Mouse (Mus musculus) kidney, postnatal 25 days (tissue): ENCODE measurements around the gene H60c.
"Not testable (repeated sequence)": the region's sequence is repeated elsewhere in the genome, so short reads cannot be mapped to it uniquely, and the experiment has no call there.

Experiments used
- DNase-seq, 2 experiments: peaks; one replicate each; pipeline ENCODE4 v3.0.0; 2021; ENCODE audit warnings: mixed read lengths in 2 of 2

H60c gene

DNA sequence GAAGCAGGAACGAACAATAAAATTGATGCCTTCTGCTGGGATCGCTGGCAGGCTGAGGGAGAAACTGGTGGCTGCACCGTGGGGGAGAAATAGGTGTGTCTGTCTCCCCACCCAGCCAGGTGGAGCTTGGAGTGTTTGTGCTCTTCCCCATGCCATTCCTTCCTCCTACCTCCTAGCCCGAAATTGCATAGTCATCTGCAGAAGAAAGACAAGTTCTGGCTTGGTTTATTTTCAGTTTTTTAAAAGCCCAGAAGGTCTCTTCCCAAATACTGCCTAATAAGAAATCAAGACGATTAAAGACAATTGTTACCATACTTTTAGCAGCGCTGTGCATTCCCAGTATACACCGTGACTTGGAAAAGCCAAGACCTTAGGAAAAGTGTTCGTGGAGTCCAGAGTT lies at the start of gene H60c:
TSS of gene H60c (minus strand) at position 101 of the 400 bp plus-strand sequence.
- no peak for DNase-seq

DNA sequence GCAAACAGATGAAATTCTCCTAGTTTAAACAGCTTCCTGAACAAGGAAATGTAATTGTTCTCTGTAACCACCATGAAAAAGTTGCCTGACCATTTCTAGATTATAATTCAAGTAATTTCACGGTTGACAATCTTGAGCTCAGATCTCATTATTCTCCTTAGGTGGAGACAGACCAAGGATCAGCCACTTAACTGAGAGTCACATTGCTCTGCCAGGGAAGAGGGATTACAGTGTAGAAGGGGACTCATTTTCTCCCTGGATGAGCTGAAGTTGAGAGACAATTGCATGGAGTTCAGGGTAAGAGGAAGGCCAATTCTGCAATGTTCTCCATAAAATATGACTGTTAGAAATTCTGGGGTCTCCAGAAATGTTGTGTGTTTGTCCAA lies 41.2 kb upstream of the H60c start:
- DNase-seq: no peak

DNA sequence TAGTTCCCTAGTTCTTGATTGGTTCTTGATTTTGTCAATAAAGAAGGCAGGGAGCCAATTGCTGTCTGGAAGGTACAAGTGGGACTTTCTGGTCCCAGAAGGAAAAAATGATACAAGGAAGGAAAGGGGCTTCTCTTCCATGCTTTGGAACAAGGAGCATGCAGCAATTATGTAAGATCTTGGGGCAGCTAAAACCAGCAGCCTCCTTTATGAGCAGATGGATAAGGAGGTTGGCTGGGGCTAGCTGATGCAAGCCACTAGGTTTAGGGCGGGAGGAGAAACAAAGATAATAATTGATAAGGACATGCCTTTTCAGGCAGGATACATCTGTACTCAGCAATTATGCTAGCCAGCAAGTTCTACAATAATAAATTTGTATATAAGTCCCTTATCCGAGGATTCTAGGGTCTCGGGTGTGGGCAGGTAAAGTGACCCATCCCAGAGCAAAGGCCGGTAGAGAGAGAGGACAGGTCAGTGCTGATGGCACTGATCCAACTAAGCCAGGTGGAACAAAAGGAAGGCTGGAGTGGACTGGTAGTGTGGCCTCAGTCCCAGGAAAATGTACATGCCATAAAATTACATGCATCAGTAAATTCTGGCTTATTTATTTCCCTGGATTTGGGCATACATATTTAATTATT lies 40.7 kb upstream of the H60c start:
- peak; percentile 49 to 56 for DNase-seq

DNA sequence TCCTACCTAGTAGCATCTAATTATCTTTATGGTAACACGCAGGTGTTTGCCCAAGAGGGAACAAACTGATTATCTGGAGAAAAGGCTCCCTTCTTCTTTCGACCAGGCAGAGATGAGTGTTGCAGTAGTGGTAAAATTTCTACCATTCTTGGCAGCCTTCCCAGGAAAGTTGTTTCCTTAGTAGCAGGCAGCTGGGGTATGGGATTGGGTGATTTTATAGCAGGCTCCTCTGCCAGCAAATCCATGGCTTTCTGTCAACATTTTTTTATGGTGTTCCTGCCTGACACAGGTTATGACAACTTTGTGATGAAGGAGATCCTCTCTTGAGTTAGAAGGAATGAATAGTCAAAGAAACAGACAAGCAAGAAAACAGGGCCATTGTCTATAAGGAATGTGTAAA lies 40.2 kb upstream of the H60c start:
- DNase-seq: peak; percentile 51 to 72

DNA sequence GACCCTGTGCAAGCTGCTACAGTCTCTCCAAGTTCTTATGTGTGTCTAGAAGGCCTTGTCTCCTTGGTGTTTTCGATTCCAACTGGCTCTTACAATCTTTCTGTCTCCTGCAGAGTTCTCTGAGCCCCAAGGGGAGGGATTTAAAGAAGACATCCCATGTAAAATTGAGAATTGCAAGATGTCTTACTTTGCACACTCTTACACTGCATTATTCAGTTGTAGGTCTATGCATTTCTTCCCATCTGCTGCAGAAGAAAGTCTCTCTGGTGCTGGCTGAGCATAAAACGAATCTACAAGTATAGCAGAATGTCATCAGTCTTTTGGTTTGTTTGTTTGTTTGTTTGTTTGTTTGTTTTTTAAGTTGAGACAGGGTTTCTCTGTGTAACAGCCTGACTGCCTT lies 26.4 kb upstream of the H60c start:
- no peak for DNase-seq

DNA sequence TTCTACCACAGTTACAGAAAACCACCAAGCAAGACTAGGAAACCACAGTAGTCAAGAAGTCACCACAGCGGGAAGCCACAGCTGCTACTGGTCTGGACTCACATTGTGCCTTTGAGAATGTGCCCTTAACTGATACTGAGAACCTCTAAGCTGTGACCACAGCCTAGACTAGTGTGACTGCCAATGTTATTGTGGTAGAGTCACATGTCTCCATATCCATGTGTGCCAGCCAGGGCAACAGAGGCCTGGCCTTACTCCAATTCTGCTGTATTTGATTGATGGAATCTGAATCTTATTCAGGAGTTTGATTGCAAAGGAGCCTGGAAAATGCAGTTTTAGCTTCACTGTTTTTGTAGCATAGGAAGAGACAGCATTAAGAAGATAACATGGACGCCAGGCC lies 13.5 kb upstream of the H60c start:
- no peak for DNase-seq

DNA sequence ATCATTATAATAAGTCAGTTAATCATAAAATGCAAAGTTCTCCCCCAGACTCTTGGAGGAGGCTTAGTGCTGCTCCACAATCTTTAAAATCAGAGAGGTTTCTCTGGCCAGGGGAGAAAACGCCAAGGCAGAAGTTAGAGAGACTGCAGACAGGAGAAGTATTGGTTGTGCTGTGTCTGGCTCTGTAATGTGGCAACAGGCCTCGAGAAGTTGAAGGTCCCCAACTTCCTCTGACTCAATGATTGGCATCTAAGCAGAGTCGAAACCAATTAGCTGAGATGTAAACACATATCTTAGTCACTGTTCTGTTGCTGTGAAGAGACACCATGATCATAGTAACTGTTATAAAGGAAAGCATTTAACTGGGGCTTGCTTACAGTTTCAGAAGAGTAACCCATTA lies 6.5 kb upstream of the H60c start:
- no peak for DNase-seq

DNA sequence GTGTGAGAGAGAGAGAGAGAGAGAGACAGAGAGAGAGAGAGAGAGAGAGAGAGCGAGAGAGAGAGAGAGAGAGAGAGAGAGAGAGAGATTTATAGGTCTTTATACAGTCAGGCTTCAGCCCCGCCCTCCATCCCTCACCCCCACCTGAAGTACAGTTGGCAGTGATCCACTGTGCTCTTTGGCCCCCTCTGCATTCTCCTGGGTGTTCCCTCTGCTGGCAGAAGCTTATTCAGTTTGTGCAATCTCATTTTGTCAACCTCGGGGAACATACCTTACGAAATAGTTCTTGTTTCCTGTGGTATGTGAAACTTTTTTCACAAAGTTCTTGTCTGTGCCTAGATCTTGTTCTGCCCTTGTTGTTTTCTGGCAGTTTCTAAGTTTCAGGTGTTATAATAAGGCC lies 3.5 kb upstream of the H60c start:
- peak; percentile 21 to 48 for DNase-seq

DNA sequence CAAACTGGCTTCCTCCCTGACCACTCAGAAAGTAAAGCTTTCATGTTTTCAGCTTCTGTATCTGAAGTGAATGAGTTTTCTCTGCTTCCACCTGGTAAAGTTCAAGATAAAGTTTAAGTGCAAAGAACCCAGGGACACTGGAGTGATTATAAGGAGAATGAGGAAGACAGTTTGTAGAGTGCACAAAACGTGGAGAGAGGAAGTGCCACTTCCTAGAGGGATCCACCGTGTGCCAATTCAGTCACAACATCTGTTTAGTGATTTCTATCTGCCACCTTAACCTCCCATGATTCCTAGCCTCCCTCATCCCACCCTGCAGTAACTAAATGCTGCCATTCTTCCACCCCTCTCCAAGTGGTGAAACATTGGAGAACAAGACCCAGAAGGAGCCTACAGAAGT lies 842 bp downstream of the H60c start:
- DNase-seq: no peak

DNA sequence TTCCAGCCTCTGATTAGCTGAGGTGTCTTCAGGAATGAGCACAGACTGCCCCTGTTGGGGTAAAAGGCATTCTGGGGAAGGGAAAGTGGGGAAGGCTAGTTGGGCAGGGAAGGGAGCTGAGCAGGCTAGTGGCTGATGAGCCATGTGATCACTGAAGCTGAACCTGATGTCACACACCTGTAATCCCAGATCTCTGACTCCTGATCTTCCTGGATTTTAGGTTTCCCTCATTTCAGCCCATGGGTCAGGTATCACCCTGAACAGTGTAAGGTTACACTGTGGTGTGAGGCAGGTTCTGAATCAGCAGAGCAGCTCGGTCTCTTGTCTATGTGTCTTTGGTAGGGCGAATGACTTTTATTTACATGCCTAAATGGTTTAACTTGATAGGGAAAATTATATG lies 4.8 kb downstream of the H60c start:
- no peak for DNase-seq

DNA sequence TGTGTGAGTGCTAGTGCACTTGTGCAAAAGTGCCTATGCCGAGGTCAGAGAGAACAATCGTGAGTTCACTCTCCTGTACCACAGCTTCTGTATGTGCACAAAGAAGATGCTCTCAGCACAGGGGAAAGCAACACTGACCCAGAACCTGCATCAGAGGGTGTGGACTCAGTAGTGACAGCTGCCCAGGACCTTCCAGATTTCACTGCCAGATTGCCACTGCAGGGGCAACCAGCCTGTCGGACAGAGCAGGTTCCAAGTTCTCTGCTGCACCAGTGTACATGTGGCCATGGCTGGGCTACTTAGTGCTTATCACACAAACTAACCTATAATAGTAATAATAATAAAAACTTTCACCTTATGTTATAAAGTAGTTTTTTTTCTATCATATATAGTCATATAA lies 10.2 kb downstream of the H60c start:
- DNase-seq: no peak

DNA sequence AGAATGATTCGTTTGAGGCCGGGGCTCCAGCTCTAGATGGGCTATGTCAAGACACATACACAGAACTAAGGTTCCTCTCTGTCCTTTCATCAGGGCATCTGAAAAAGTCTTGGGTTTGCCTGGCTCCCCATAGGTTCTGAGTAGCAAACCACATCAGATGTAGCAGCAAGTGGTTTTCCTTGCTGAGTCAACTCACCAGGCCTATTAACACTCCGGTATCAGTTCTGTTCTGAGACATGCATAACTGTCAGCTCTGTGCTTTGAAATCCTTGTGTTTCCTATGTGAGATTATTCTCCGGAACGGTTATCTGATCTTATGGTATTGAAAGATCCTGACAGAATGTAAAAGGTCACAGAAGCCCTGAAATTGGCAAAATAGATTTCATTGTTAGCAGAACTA lies 29.1 kb downstream of the H60c start:
- DNase-seq: not testable (repeated sequence)

DNA sequence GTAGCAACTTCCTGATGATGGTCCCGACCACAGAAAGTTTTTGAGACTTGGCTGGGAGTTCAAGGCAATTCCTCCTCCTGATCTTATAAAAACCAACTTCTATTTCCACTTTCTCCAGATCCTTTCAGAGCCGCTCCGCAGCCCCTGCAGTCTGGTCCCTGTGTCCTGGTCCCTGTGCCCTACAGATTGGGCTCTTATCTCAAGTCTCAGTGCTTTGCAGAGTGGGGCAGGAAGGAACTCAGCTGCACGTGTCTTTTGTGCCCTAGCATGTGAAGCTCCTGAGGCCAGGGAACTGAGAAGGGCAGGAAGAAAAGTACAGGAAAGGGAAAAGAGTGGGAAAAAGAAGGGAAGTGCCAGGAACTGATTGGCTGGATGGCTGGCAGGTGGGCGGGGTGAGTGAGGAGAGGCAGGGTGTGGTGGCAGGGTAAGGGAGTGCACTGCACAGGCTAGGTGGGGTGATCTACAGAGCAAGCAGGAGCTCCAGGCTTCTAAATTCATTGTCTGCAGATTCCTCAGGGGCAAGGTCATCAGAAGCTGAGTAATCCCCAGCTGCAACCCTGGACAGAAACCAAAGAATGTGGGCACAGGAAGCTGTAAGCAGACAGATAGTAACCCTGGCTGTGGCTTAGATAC lies 30.8 kb downstream of the H60c start:
- DNase-seq: no peak

DNA sequence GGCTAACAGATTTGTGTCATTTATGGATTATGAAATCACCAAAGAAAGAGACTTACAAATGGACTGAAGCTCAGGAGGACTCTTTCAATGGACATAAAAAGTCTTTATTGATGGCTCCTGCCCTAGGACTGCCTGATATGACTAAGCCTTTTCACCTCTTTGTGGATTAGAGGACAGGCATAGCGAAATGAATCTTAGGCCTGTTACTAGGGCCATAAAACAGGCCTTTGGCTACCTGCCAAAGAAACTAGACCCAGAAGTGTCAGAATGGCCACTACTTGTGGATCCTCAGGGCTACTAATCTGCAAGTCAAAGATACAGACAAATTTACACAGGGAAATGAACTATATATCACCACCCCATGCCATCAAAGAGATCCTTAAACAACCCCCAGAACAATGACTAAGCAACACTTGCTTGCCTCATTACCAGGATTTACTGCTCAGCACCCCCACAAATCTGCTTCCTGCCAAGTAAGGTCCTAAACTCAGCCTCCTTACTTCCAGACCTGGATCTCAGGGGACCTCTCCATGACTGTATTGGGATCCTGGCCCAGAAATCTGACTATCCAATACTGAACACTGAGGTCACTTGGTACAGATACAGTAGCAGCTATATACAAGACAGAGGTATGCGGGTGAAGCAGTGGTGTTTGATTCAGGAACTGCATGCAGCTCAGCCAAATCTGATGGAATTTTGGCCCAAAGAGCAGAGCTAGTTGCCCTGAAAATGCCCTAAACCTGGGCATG lies 39.0 kb downstream of the H60c start:
- peak in 1 of 2 experiments; percentile 10 for DNase-seq
